Mouse (Mus musculus) myocyte (in vitro differentiated cells): ENCODE data around the gene Il24.

Experiments
- CEBPB ChIP-seq: IDR thresholded peaks from 2 replicates; pipeline ENCODE4 v1.6.1; 2011; ENCODE audit warnings: mild to moderate bottlenecking, moderate library complexity; ENCODE audit not compliant: poor library complexity, insufficient read depth, severe bottlenecking
- E2F4 ChIP-seq: IDR thresholded peaks from one replicate; pipeline ENCODE4 v1.6.1; 2011; ENCODE audit warnings: mild to moderate bottlenecking, control low read depth, moderate library complexity; ENCODE audit not compliant: insufficient read depth
- MAX ChIP-seq: IDR thresholded peaks from one replicate; pipeline ENCODE4 v1.6.1; 2011; ENCODE audit warnings: low read depth, mild to moderate bottlenecking, control low read depth
- MYOD1 ChIP-seq, 3 experiments: IDR thresholded peaks; one replicate each; pipeline ENCODE4 v1.6.1; 2011; ENCODE audit warnings: control low read depth in 2 of 3, low read depth in 2 of 3, mild to moderate bottlenecking in 2 of 3, moderate library complexity in 1 of 3; ENCODE audit not compliant: insufficient read length in 2 of 3, control insufficient read depth in 1 of 3
- MYOG ChIP-seq, 3 experiments: IDR thresholded peaks; one replicate each; pipeline ENCODE4 v1.6.1; 2011; ENCODE audit warnings: control low read depth in 2 of 3, low read depth in 2 of 3, mild to moderate bottlenecking in 2 of 3; ENCODE audit not compliant: insufficient read length in 2 of 3, control insufficient read depth in 1 of 3, insufficient read depth in 1 of 3
- POLR2A ChIP-seq: IDR thresholded peaks from one replicate; pipeline ENCODE4 v1.6.1; 2011; ENCODE audit warnings: low read depth, mild to moderate bottlenecking, control low read depth, moderate library complexity; ENCODE audit not compliant: insufficient read length
- POLR2AphosphoS2 ChIP-seq: IDR thresholded peaks from one replicate; pipeline ENCODE4 v1.6.1; 2011; ENCODE audit warnings: low read depth, control low read depth; ENCODE audit not compliant: insufficient read length
- REST ChIP-seq: IDR thresholded peaks from one replicate; pipeline ENCODE4 v1.6.1; 2011; ENCODE audit warnings: mild to moderate bottlenecking, control low read depth, moderate library complexity; ENCODE audit not compliant: insufficient read depth, insufficient read length
- SRF ChIP-seq: IDR thresholded peaks from one replicate; pipeline ENCODE4 v1.6.1; 2011; ENCODE audit warnings: low read depth; ENCODE audit not compliant: control insufficient read depth, insufficient read length
- TCF12 ChIP-seq: IDR thresholded peaks from one replicate; pipeline ENCODE4 v1.6.1; 2011; ENCODE audit warnings: mild to moderate bottlenecking, control low read depth; ENCODE audit not compliant: poor library complexity, insufficient read depth, severe bottlenecking
- USF1 ChIP-seq: IDR thresholded peaks from one replicate; pipeline ENCODE4 v1.6.1; 2011; ENCODE audit warnings: low read depth, mild to moderate bottlenecking, control low read depth, moderate library complexity

GRCm38 (mm10) chr1:130865541-130866221 is 21.6 kb downstream of the Il24 start, which contains the start of gene Fcmr:
- TF ChIP-seq CEBPB (no peak), POLR2A (no peak), TCF12 (no peak), POLR2AphosphoS2 (no peak), SRF (no peak), MAX (no peak), USF1 (no peak), E2F4 (no peak), REST (no peak), MYOG (IDR thresholded peaks at IDR 0.05; ENCODE audit: control insufficient read depth in 1 of 3, insufficient read depth in 1 of 3, insufficient read length in 2 of 3, low read depth in 2 of 3) (no peak), MYOD1 (IDR thresholded peaks at IDR 0.05; ENCODE audit: control insufficient read depth in 1 of 3, insufficient read length in 2 of 3, low read depth in 2 of 3) (no peak)
